Mouse (Mus musculus): ENCODE results near the gene Tmem247. TPM values are rescaled to one million over a fixed set of nuclear protein-coding genes. Genes with fewer than 3 reads are reported as not detected.

Tmem247 gene
- total and polyA plus RNA-seq, 2 experiments from 2014 or later = not detected

DNA sequence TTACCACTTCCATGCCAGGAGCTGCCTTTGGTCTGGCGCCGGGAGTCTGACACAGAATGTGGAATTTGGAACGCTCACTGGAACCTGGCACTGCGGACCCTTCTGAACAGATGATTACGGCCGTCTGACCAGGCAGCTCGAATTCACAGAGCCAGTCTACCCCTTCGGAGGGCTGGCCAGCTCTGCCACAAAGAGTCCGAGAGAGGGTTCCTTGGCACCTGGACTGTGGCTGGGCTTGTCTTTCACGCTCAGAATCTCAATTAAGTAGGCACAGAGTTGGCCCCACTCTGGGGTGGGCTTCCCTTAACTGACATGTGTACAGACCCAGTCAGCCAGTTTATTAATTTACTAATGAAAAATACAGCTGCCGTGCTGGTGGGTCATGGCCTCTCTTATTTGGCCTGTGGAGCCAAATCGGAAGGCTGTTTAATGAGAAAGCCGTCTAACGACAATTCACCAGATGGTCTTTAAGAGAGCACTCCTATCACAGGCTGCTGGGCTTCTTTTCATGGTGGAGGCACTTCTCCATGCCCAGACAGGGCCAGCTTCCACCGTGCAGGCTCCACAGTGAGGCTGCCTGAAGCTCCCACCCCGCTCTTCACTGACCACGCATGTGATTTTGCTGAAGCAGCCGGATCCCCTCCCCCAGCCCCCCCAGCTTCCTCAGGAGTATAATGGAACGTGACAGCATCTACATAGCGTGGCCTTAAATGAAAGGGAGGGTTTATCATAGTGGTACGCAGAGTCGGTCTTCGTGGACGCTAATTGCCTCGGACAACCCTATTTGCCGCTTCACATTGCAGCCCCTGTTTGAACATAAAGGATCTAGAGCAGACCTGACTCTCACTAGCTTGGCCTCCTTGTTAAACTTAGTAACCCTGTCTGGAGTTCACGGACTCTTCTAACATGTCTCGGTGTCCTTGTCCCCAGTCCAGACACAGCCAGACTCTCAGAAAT lies 31.0 kb downstream of the Tmem247 start, which contains the start of gene Atp6v1e2:
TSS of gene Atp6v1e2 (minus strand) at position 58 of the 957 bp plus-strand sequence.
- TF ChIP-seq CTCF (IDR thresholded peaks at IDR 0.05) = no peak
- DNase-seq (ENCODE audit: low spot score) (peak; percentile 84), ATAC-seq (ENCODE audit: low FRiP score) (peak; percentile 77)
- no peak within 1 kb of the TSS for H3K4me3 ChIP-seq (ENCODE audit: low read depth, low read length)
- no peaks in the 10 kb centered on the region for H3K4me1 ChIP-seq (ENCODE audit: insufficient read depth, low read length)
- no peak within 1 kb of the TSS for H3K9ac ChIP-seq (replicated peaks; ENCODE audit: low read length, poor library complexity, severe bottlenecking)
- no peak within 1 kb of the TSS for H3K4me2 ChIP-seq (ENCODE audit: low read depth, low read length, poor library complexity, severe bottlenecking)
- no peaks in the 10 kb centered on the region for H3K9me3 ChIP-seq (ENCODE audit: low read length)
- H3K36me3 ChIP-seq (ENCODE audit: insufficient read depth, low read length) = no peaks in the 10 kb centered on the region
- WGBS = 54% methylated on average over 28 of the region's 28 CpGs
- H3K27ac ChIP-seq (ENCODE audit: low read depth, low read length) = peak within 1 kb of the TSS; percentile 51; the same call in 1 of the 2 replicates
- no peaks in the 10 kb centered on the region for H3K27me3 ChIP-seq (ENCODE audit: insufficient read depth, low read length)

DNA sequence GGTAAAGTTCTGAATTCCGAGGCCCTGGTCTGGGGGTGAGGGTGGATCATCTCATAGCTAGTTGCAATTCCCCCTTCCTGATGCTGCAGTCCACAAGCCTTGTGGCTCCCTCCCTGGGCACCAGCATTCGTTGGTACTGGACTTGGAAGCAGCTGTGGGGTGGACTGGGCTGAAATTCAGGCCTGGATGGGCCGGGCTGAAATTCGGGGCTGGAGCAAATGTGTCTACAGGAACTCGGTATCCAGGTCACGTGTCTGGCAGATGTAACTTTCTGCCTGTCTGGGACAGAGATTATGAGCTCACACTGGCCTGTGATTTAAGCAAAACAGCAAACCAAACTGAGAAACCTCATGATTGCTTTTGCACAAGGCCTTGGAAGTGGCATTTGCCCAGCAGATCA lies 31.7 kb downstream of the Tmem247 start:
- WGBS = 53% methylated on average over 6 of the region's 6 CpGs

DNA sequence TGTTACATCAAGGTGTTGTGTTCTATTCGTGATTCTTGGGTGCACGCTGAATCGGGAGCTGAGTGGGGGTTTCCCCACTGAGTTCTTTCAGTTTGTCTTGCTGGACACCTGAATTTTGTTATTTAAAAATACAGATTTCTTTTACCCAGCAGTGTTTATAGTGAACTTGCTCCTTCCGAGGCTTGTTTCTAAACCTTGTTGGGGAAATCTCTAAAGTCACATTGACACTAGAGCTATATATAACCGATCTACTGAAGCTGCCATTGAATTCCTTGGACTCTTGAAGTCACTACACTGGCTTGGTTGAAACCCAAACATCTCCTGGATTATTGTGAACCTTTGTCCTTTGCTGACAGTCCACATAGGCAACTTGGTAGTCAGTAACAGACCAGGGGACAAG lies 40.1 kb downstream of the Tmem247 start:
- Histone ChIP-seq H3K9me3 (ENCODE audit: low read length) (no peaks in the 10 kb centered on the region), H3K4me3 (ENCODE audit: low read depth, low read length) (no peak overlapping the region), H3K36me3 (ENCODE audit: insufficient read depth, low read length) (no peaks in the 10 kb centered on the region), H3K4me2 (ENCODE audit: low read depth, low read length, poor library complexity, severe bottlenecking) (no peak overlapping the region), H3K27me3 (ENCODE audit: insufficient read depth, low read length) (no peaks in the 10 kb centered on the region), H3K4me1 (ENCODE audit: insufficient read depth, low read length) (peaks cover 8% of the 10 kb centered on the region), H3K27ac (ENCODE audit: low read depth, low read length) (no peak overlapping the region), H3K9ac (replicated peaks; ENCODE audit: low read length, poor library complexity, severe bottlenecking) (no peak overlapping the region)
- ATAC-seq (ENCODE audit: low FRiP score) (no peak), DNase-seq (ENCODE audit: low spot score) (no peak)
- WGBS = 91% methylated on average over 5 of the region's 5 CpGs
- no peak for TF ChIP-seq CTCF (IDR thresholded peaks at IDR 0.05)

More for the DNA sequence above, 31.7 kb downstream of the Tmem247 start:
- Histone ChIP-seq H3K27me3 (ENCODE audit: insufficient read depth, low read length) (no peaks in the 10 kb centered on the region), H3K4me2 (ENCODE audit: low read depth, low read length, poor library complexity, severe bottlenecking) (no peak overlapping the region), H3K36me3 (ENCODE audit: insufficient read depth, low read length) (no peaks in the 10 kb centered on the region), H3K4me1 (ENCODE audit: insufficient read depth, low read length) (no peaks in the 10 kb centered on the region), H3K9ac (replicated peaks; ENCODE audit: low read length, poor library complexity, severe bottlenecking) (no peak overlapping the region), H3K4me3 (ENCODE audit: low read depth, low read length) (no peak overlapping the region), H3K27ac (ENCODE audit: low read depth, low read length) (peak overlapping the region; percentile 51; the same call in 1 of the 2 replicates), H3K9me3 (ENCODE audit: low read length) (no peaks in the 10 kb centered on the region)
- ATAC-seq (ENCODE audit: low FRiP score) = no peak
- TF ChIP-seq CTCF (IDR thresholded peaks at IDR 0.05) = no peak
- DNase-seq (ENCODE audit: low spot score) = no peak

DNA sequence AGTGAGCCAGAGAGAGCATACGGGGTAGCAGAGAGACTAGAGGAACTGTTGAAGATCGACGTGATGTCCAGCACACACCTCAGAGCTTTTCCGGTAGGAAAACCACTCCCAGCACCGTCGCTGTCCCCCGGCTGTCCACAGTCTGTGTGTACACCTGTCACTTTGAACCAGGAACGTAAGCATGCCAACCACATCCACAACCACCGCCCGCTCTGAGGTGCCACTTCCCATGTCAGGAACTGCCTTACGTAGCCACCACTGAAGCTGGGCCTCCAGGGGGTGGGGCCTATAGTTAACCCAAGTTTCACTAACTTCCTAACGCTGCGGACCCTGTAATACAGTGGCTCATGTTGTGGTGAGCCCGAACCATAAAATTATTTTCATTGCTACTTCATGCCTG lies 40.8 kb downstream of the Tmem247 start:
- no peak for TF ChIP-seq CTCF (IDR thresholded peaks at IDR 0.05)
- 87% methylated on average over 14 of the region's 14 CpGs for WGBS
- no peak for DNase-seq (ENCODE audit: low spot score)
- Histone ChIP-seq H3K4me1 (ENCODE audit: insufficient read depth, low read length) (peaks cover 8% of the 10 kb centered on the region), H3K9me3 (ENCODE audit: low read length) (no peaks in the 10 kb centered on the region), H3K9ac (replicated peaks; ENCODE audit: low read length, poor library complexity, severe bottlenecking) (no peak overlapping the region), H3K27ac (ENCODE audit: low read depth, low read length) (no peak overlapping the region), H3K4me3 (ENCODE audit: low read depth, low read length) (no peak overlapping the region), H3K36me3 (ENCODE audit: insufficient read depth, low read length) (no peaks in the 10 kb centered on the region), H3K27me3 (ENCODE audit: insufficient read depth, low read length) (no peaks in the 10 kb centered on the region), H3K4me2 (ENCODE audit: low read depth, low read length, poor library complexity, severe bottlenecking) (no peak overlapping the region)
- no peak for ATAC-seq (ENCODE audit: low FRiP score)

DNA sequence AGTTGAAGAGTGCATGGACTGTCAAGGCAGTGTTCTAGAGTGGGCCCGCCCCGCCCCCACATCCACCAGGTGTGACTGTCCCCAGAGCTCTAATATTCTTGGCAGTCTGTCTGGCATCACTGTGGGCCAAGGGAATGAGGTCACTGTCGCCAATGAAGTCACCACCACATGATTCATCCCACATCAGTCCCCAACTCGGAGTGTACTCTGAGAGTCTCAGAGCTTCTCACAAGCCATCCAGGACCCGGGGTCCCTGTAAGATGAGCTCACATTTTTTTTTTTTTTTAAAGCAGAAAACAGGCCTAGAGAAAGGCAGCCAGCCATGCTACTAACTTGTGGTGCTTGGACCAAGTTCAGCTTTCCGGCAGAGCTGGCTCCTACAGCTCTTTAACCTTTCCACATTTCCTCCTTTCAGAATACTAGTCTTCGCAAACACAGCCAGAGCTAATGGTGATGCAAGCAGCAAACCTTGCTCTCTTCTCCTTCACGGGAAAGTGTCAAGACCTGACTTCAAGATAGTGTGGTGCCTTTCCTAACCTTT lies 44.2 kb downstream of the Tmem247 start:
- H3K9me3 ChIP-seq (ENCODE audit: low read length) = no peaks in the 10 kb centered on the region
- no peak overlapping the region for H3K4me3 ChIP-seq (ENCODE audit: low read depth, low read length)
- H3K9ac ChIP-seq (replicated peaks; ENCODE audit: low read length, poor library complexity, severe bottlenecking) = no peak overlapping the region
- peak overlapping the region; percentile 32; the same call in 1 of the 2 replicates for H3K27ac ChIP-seq (ENCODE audit: low read depth, low read length)
- H3K27me3 ChIP-seq (ENCODE audit: insufficient read depth, low read length) = no peaks in the 10 kb centered on the region
- peaks cover 13% of the 10 kb centered on the region for H3K4me1 ChIP-seq (ENCODE audit: insufficient read depth, low read length)
- ATAC-seq (ENCODE audit: low FRiP score) = no peak
- WGBS = 66% methylated on average over 8 of the region's 8 CpGs
- no peaks in the 10 kb centered on the region for H3K36me3 ChIP-seq (ENCODE audit: insufficient read depth, low read length)
- TF ChIP-seq CTCF (IDR thresholded peaks at IDR 0.05) = no peak
- DNase-seq (ENCODE audit: low spot score) = no peak
- H3K4me2 ChIP-seq (ENCODE audit: low read depth, low read length, poor library complexity, severe bottlenecking) = peak overlapping the region; percentile 94

Data from midbrain, postnatal 0 days (tissue).